Mouse (Mus musculus): ENCODE results near the gene Gm49337. TPM values are rescaled to one million over a fixed set of nuclear protein-coding genes. Genes with fewer than 3 reads are reported as not detected.
"Not testable (repeated sequence)": the region's sequence is repeated elsewhere in the genome, so short reads cannot be mapped to it uniquely, and the experiment has no call there.

Gm49337 gene
- polyA plus RNA-seq, 1 experiment from 2014 or later, result not detected

DNA sequence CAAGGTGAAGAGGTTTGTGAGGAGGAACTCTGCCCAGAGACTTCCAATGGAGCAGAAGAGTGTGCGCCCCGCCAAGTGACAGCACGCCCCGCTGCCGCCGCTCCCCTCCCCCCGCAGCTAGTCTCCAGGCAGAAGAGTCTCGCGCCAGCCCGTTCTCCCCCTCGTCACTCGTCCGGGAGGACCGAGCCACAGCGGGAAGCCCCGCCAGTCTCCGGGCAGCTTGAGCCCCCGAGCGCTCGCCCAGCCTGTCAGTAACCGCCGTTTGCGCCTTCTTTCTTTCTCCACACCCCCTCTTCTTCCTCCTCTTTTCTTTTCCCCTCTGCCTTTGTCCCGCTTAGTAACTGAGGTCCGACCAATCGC is 47.6 kb downstream of the Gm49337 start:
- ATAC-seq (ENCODE audit: low FRiP score, low read depth), result no peak
- H3K9ac ChIP-seq, result peak overlapping the region; percentile 86
- peak overlapping the region; percentile 99 for H3K27ac ChIP-seq
- H3K9me3 ChIP-seq, result no peaks in the 10 kb centered on the region
- WGBS, result under 1% methylated on average over 26 of the region's 26 CpGs
- peak overlapping the region; percentile 74 for H3K4me2 ChIP-seq (replicated peaks)
- no peaks in the 10 kb centered on the region for H3K36me3 ChIP-seq
- peaks cover 7% of the 10 kb centered on the region for H3K4me1 ChIP-seq
- H3K27me3 ChIP-seq (replicated peaks), result no peaks in the 10 kb centered on the region
- peak overlapping the region; percentile 65 for H3K4me3 ChIP-seq

GRCm38 (mm10) chr4:116221140-116221851 is 48.1 kb downstream of the Gm49337 start, which contains the start of gene Pik3r3:
Gene Pik3r3, plus strand, starts transcription at chr4:116221618.
- H3K36me3 ChIP-seq, result no peaks in the 10 kb centered on the region
- under 1% methylated on average over 52 of the region's 53 CpGs for WGBS

GRCm38 (mm10) chr4:116221996-116222842 is 49.0 kb downstream of the Gm49337 start:
- Histone ChIP-seq H3K27me3 (replicated peaks) (no peaks in the 10 kb centered on the region), H3K9me3 (no peaks in the 10 kb centered on the region), H3K4me3 (peak overlapping the region; percentile 65), H3K4me2 (replicated peaks) (peak overlapping the region; percentile 74), H3K36me3 (no peaks in the 10 kb centered on the region), H3K27ac (peak overlapping the region; percentile 98), H3K4me1 (peaks cover 7% of the 10 kb centered on the region), H3K9ac (peak overlapping the region; percentile 94)
- no peak for ATAC-seq (ENCODE audit: low FRiP score, low read depth)
- under 1% methylated on average over 23 of the region's 23 CpGs for WGBS

More at GRCm38 (mm10) chr4:116221140-116221851, 48.1 kb downstream of the Gm49337 start, which contains the start of gene Pik3r3:
- H3K27ac ChIP-seq, result peak within 1 kb of the TSS; percentile 99
- H3K4me3 ChIP-seq, result peak within 1 kb of the TSS; percentile 65
- H3K9me3 ChIP-seq, result no peaks in the 10 kb centered on the region
- H3K27me3 ChIP-seq (replicated peaks), result no peaks in the 10 kb centered on the region
- peaks cover 7% of the 10 kb centered on the region for H3K4me1 ChIP-seq
- peak within 1 kb of the TSS; percentile 94 for H3K9ac ChIP-seq
- peak; percentile 99 for ATAC-seq (ENCODE audit: low FRiP score, low read depth)
- H3K4me2 ChIP-seq (replicated peaks), result peak within 1 kb of the TSS; percentile 74

DNA sequence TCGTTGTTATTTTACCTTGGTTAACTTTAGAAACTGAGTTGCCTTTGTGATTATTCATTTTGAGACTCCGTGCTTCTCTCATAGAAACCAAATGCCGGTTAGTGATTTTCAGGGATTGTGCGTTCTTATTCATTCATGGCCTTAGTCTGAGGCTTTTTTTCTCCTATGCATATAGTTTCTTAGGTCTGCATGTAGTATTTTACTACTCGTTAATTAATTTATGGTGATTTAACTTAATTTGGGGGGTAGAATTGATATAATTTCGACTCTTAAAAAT is 49.6 kb downstream of the Gm49337 start:
- ATAC-seq (ENCODE audit: low FRiP score, low read depth), result no peak
- Histone ChIP-seq H3K36me3 (no peaks in the 10 kb centered on the region), H3K9me3 (no peaks in the 10 kb centered on the region), H3K27me3 (replicated peaks) (no peaks in the 10 kb centered on the region), H3K4me2 (replicated peaks) (peak overlapping the region; percentile 74), H3K9ac (peak overlapping the region; percentile 94), H3K4me1 (peaks cover 7% of the 10 kb centered on the region), H3K27ac (0 out of 2 replicates have a peak overlapping the region, but pooled peaks have one; percentile 98), H3K4me3 (peak overlapping the region; percentile 65)
- 3% methylated on average over 6 of the region's 6 CpGs for WGBS

DNA sequence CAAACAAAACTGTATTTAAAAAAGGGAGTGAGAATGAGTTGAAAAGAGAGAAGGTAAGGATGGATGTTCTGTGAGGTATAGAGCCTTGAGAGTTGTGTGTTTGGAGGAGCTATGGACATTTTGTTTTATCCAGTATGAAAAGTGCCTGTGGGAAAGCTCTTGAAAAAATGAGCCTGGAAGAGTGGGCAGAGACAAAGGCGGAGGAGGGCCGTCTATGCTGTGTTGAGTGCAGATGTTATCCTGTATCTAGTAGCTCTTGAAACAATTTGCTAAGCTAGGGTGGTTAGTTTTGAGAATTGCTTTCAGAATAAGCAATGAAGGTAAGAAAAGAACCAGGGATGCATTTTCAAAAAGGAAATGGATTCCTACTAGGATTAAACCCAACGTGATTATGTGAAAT is 70.2 kb downstream of the Gm49337 start:
- no peak overlapping the region for H3K9ac ChIP-seq
- ATAC-seq (ENCODE audit: low FRiP score, low read depth), result no peak
- H3K4me1 ChIP-seq, result no peaks in the 10 kb centered on the region
- peaks cover 5% of the 10 kb centered on the region; the same call in 1 of the 2 replicates for H3K36me3 ChIP-seq
- 88% methylated on average over 3 of the region's 3 CpGs for WGBS
- no peaks in the 10 kb centered on the region for H3K9me3 ChIP-seq
- no peak overlapping the region for H3K4me3 ChIP-seq
- H3K27me3 ChIP-seq (replicated peaks), result no peaks in the 10 kb centered on the region
- no peak overlapping the region for H3K4me2 ChIP-seq (replicated peaks)
- no peak overlapping the region for H3K27ac ChIP-seq

DNA sequence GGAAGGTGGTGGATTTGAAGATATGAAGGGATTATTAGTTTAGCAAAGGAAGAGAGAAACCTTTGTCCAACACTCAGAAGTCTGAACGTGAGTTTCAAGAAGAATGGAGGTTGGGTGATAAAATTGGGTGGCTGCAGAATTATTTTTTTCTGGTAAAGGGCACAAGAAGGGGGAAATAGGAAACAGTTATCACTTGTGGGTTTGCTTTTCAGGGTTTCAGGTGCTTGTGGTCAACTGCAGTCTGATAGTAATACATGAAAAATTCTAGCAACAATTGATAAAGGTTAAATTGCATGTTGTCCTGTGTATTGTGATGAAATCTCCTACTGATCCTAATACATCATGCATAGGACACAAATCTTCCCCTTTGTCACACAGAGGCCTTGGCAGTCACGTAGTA is 71.1 kb downstream of the Gm49337 start:
- H3K4me1 ChIP-seq, result no peaks in the 10 kb centered on the region
- H3K4me2 ChIP-seq (replicated peaks), result no peak overlapping the region
- H3K36me3 ChIP-seq, result peaks cover 4% of the 10 kb centered on the region; the same call in 1 of the 2 replicates
- no peaks in the 10 kb centered on the region for H3K9me3 ChIP-seq
- 87% methylated on average over 2 of the region's 2 CpGs for WGBS
- H3K4me3 ChIP-seq, result no peak overlapping the region
- no peak overlapping the region for H3K9ac ChIP-seq
- no peak for ATAC-seq (ENCODE audit: low FRiP score, low read depth)
- H3K27ac ChIP-seq, result no peak overlapping the region
- H3K27me3 ChIP-seq (replicated peaks), result no peaks in the 10 kb centered on the region

DNA sequence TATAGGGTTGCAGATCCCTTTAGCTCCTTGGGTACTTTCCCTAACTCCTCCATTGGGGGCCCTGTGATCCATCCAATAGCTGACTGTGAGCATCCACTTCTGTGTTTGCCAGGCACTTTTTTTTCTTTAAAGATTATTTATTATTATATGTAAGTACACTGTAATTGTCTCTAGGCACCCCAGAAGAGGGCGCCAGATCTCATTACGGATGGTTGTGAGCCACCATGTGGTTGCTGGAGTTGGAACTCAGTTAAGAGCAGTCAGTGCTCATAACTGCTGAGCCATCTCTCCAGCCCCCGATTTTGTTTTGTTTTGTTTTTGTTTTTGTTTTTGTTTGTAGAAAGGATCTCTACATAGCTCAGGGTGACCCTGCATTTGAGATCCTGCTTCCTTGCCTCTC is 72.7 kb downstream of the Gm49337 start:
- not testable (repeated sequence) for H3K4me3 ChIP-seq; H3K9ac ChIP-seq; H3K36me3 ChIP-seq; H3K27me3 ChIP-seq (replicated peaks); H3K4me2 ChIP-seq (replicated peaks); H3K9me3 ChIP-seq; H3K4me1 ChIP-seq; H3K27ac ChIP-seq; ATAC-seq (ENCODE audit: low FRiP score, low read depth)
- 46% methylated on average over 3 of the region's 3 CpGs for WGBS

DNA sequence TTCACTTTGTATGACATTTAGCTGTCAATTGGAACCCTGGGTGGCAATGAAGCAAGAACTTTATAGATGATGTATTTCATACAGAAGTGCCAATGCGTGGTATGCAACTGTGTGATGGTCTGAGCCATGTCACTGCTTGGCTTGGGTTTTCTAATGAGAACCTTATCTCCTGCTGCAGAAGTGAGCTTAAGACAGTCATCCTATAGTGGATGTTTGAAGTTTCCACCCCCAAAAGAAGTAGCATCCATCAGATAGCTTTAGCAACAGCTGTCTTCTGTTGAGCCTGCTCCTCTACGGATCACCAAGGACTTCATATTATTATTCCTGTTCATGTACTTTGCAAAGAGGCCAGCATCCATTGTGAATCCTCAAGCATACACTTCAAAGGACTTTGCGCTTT is 76.8 kb downstream of the Gm49337 start:
- no peaks in the 10 kb centered on the region for H3K36me3 ChIP-seq
- H3K4me3 ChIP-seq, result no peak overlapping the region
- no peak for ATAC-seq (ENCODE audit: low FRiP score, low read depth)
- 90% methylated on average over 3 of the region's 3 CpGs for WGBS
- no peak overlapping the region for H3K9ac ChIP-seq
- H3K9me3 ChIP-seq, result no peaks in the 10 kb centered on the region
- no peaks in the 10 kb centered on the region for H3K27me3 ChIP-seq (replicated peaks)
- H3K27ac ChIP-seq, result no peak overlapping the region
- no peak overlapping the region for H3K4me2 ChIP-seq (replicated peaks)
- H3K4me1 ChIP-seq, result no peaks in the 10 kb centered on the region

DNA sequence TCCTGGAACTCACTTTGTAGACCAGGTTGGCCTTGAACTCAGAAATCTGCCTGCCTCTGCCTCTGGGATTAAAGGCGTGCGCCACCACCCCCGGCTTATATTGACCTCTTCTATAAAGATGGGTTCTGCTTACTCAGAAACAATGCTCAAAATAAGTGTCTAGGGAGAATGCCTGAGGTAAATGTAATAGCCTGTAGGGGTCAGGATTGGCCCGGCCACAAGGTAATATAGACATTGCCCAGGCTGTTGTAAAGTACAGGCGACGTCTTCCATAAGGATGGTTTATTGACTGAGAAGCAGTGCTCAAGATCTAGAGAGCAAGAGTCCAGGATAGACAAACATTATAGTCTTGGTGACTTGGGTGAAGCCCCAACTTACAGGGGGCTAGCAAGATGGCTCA is 95.0 kb downstream of the Gm49337 start:
- no peak overlapping the region for H3K27ac ChIP-seq
- WGBS, result 93% methylated on average over 6 of the region's 6 CpGs
- H3K27me3 ChIP-seq (replicated peaks), result no peaks in the 10 kb centered on the region
- no peak for ATAC-seq (ENCODE audit: low FRiP score, low read depth)
- H3K36me3 ChIP-seq, result peaks cover 54% of the 10 kb centered on the region
- no peak overlapping the region for H3K9ac ChIP-seq
- no peaks in the 10 kb centered on the region for H3K9me3 ChIP-seq
- H3K4me3 ChIP-seq, result no peak overlapping the region
- no peak overlapping the region for H3K4me2 ChIP-seq (replicated peaks)
- H3K4me1 ChIP-seq, result no peaks in the 10 kb centered on the region

DNA sequence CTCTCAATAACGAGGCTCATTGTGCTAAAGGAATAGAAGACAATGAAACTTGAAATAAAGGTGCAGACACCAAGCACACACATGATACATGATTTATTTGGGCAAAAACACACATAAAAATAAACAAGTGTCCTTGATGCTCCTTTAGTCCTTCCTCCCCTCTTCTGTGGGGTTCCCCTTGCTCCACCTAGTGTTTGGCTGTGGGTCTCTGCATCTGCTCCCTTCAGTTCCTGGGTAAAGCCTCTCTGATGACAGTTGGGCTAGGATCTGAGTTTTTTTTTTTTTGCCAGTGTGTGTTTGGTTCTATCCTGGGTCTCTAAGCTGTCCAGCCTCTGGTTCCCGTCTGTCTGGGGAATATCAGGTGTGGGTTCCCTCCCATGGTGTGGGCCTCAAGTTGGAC is 109.0 kb downstream of the Gm49337 start:
- H3K27me3 ChIP-seq (replicated peaks), result no peaks in the 10 kb centered on the region
- no peak overlapping the region for H3K27ac ChIP-seq
- H3K4me2 ChIP-seq (replicated peaks), result no peak overlapping the region
- ATAC-seq (ENCODE audit: low FRiP score, low read depth), result no peak
- H3K4me3 ChIP-seq, result no peak overlapping the region
- H3K4me1 ChIP-seq, result no peaks in the 10 kb centered on the region
- H3K9me3 ChIP-seq, result no peaks in the 10 kb centered on the region
- 68% methylated on average over 2 of the region's 2 CpGs for WGBS
- H3K36me3 ChIP-seq, result peaks cover 53% of the 10 kb centered on the region
- H3K9ac ChIP-seq, result no peak overlapping the region

DNA sequence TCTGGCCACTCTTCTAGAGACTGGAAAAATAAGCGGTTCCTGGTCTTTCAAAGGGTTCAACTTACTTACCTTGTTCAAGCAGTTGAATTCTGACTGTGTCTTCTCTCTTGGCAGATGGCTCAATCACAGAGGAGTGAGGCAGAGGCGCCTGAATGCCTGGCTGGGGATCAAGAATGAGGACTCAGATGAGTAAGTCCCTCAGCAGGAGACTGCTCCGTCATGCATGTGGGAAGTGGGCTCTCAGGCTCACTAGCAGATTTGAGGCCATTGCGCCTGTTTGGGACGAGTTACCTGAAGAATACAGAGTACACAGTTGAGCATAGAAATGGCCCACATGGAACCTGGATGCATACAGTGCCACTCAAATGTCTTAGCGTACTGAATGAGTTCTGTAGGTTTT is 118.4 kb downstream of the Gm49337 start:
- no peak overlapping the region for H3K9ac ChIP-seq

GRCm38 (mm10) chr4:116293296-116293695 is 120.1 kb downstream of the Gm49337 start:
- Histone ChIP-seq H3K27me3 (replicated peaks) (no peaks in the 10 kb centered on the region), H3K4me1 (no peaks in the 10 kb centered on the region), H3K4me3 (no peak overlapping the region), H3K27ac (no peak overlapping the region), H3K9ac (no peak overlapping the region), H3K36me3 (peaks cover 66% of the 10 kb centered on the region), H3K4me2 (replicated peaks) (no peak overlapping the region), H3K9me3 (no peaks in the 10 kb centered on the region)
- 89% methylated on average over 12 of the region's 12 CpGs for WGBS
- ATAC-seq (ENCODE audit: low FRiP score, low read depth), result no peak

More for the DNA sequence above, 118.4 kb downstream of the Gm49337 start:
- Histone ChIP-seq H3K4me3 (no peak overlapping the region), H3K36me3 (peaks cover 74% of the 10 kb centered on the region), H3K4me1 (no peaks in the 10 kb centered on the region), H3K4me2 (replicated peaks) (no peak overlapping the region), H3K9me3 (no peaks in the 10 kb centered on the region), H3K27me3 (replicated peaks) (no peaks in the 10 kb centered on the region), H3K27ac (no peak overlapping the region)
- no peak for ATAC-seq (ENCODE audit: low FRiP score, low read depth)
- 89% methylated on average over 6 of the region's 6 CpGs for WGBS
